Mouse (Mus musculus) A20 (cell line): ENCODE data around the gene Dctn3.
A peak's percentile ranks its signal among the peaks of the same experiment; 100 is the strongest.
"Not testable (repeated sequence)": the region's sequence is repeated elsewhere in the genome, so short reads cannot be mapped to it uniquely, and the experiment has no call there.

Experiments
- DNase-seq: peaks from one replicate; pipeline ENCODE4 v3.0.0-alpha.2; 2011; ENCODE audit warnings: low read depth, low spot score

Gene Dctn3

GRCm38 (mm10) chr4:41738256-41738603 is 15.3 kb upstream of the Dctn3 start:
- DNase-seq: peak; percentile 44

DNA sequence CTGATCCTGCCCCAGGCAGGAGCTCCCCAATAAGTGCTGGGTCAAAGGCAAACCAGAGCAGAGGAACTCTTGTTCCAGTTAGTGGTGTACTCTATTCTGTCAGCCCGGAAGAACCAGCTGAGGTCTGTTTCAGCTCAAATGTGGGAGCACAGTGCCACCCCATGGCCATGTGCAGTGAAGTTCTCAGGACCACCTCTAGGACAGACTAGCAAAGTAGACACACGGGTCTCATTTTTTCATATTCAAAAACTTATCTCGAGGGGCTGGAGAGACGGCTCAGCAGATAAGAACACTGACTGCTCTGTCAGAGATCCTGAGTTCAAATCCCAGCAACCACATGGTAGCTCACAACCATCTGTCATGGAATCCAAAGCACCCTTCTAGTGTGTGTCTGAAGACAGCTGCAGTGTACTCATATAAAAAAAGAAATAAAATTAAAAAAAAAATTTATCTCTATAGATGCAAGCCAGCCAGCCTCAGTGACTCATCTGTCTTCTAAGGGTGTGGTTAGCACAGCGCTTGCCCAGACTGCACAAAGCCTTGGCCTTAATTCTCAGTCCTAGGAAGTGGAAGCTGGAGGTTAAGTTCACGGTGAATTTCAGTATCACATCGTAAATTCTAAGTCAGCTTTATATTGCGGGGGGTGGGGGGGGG is 14.8 kb upstream of the Dctn3 start:
- DNase-seq: peak; percentile 79

- no peak for DNase-seq
Measured at GRCm38 (mm10) chr4:41731052-41731765, 8.2 kb upstream of the Dctn3 start, which contains the start of gene Arid3c. Gene Arid3c (minus strand): TSS chr4:41731142.

- DNase-seq: no peak
Measured at GRCm38 (mm10) chr4:41726826-41727621, 4.1 kb upstream of the Dctn3 start.

- DNase-seq: no peak
Measured at GRCm38 (mm10) chr4:41716834-41717233, 6.1 kb downstream of the Dctn3 start.

DNA sequence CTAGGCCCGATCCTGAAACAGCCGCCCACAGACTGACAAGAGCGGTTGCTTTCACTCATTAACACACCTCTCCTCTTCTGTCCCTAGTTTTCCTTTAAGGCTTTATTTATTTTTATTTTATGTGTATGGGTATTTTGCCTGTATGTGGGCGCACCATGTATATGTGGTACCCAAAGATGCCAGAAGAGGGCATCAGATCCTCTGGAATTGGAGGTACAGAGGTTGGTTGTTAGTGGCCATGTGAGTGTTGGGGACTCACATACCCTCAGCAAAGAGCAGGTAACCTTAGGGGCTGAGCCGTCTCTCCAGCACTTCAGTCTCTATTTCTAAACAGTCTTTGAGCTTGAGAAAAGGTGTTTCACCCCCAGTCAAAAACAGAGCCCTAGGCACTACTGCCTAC is 7.4 kb downstream of the Dctn3 start:
- peak; percentile 59 for DNase-seq

DNA sequence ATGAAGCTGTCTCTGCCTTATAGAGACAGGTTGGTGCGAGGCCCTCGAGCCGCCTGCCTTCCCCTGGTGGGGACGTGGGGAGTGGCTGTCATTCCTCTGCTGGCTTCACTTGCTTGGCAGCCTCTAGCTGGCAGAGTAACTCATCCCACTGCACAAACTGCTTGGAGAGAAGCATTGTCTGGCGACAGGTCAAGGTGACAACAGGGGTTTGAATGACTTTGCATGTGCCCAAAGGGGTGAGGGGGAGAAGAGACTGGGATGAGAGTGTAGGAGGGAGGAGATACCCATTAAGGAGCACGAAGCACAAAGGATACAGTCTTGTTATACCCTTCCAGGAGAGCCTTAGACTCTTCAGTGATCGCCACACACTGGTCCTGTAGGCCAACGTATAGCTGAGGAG is 7.9 kb downstream of the Dctn3 start:
- DNase-seq: no peak

DNA sequence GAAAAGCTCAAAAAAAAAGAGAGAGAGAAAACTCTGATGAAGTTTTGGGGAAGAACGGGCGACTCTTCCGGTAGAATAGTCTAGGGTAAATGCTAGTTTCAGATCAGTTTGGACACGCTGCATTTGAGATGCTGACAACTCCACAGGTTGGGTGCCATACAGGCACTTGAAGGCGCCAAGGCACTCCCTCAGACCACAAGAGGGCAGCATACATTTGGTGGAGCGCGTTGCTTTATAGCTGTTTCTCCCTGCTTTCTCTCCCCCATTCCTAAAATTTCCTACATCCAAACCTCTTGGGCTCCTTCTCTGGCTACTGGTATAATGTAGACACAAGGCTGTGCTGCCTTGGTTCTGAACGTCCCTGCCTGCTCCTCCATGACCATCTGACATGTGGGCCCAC is 8.7 kb downstream of the Dctn3 start:
- DNase-seq: peak; percentile 80

GRCm38 (mm10) chr4:41713197-41714067 is 9.5 kb downstream of the Dctn3 start, which contains the start of gene Rpp25l:
Gene Rpp25l (minus strand): TSS chr4:41713534.
- DNase-seq: peak; percentile 90

GRCm38 (mm10) chr4:41712421-41713196 is 10.4 kb downstream of the Dctn3 start:
- DNase-seq: peak; percentile 65

- no peak for DNase-seq
Measured at GRCm38 (mm10) chr4:41711705-41712375, 11.1 kb downstream of the Dctn3 start.

DNA sequence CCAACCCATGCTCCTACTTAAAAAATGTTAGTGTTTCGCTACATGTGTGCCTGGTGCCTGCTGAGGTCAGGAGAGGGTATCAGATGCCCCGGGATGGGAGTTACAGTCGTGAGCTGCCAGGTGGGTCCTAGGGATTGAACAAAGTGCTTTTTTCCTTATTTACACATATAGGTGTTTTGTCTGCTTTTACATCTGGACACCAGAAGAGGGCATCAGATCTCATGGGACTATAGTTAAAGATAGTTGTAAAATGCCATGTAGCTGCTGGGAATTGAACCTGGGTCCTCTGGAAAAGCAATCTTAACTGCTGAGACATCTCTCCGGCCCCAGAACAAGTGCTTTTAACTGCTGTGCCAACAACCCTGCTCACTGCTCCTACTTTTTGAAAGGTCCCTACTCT is 12.7 kb downstream of the Dctn3 start:
- DNase-seq: no peak

DNA sequence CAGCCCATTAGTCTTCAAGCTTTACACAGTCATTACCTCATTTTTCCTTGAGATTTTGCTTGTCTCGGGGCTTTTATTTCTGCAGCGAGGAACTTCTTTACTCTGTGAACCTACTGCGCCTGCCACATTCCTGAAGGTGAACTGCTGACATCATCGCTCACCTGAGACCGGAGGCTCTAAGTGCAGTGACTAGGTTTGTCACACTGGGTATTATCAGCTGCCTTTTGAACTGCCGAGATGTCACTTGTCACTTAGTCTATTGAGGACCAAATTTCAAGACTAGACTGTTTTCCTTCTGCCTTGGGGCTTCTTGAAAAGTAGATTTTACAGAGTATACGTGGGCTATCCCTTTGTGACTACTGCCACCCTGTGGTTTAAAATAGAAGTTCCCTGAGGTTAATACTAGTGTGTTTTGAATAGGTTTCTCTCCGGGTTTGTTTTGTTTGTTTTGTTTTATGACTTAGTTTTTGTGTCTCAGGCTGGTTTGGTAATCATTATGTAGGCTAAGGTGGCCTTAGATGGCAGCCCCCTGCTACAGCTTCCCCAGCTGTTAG is 14.7 kb downstream of the Dctn3 start:
- DNase-seq: peak; percentile 74

DNA sequence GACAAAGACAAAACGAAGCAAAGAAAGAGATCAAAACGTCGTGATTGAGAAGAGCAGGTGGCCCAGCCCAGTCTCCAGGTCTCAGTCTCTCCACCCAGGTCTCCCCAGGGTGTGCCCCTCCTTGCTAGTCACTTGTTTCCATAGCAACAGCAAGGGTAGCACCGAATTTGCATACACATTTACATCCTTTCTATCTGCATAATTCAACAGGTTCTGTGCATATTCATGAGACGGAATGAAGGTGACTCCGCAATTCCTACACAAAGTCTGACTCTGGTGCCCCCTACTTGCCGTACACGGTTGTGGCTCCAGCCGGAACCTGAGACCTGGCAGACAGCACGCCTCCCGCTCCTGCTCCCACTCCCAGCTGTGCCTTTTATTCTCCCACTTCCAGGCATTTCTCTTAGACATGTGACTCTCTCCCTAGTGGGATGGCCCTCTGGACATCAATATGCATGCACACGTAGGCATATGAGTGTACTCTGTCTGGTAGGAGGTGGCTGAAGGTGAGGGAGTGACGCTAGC is 15.9 kb downstream of the Dctn3 start:
- DNase-seq: peak; percentile 86

- DNase-seq: peak; percentile 32
Measured at GRCm38 (mm10) chr4:41705922-41706754, 16.8 kb downstream of the Dctn3 start.

GRCm38 (mm10) chr4:41704651-41705050 is 18.3 kb downstream of the Dctn3 start:
- DNase-seq: no peak

- DNase-seq: not testable (repeated sequence)
Measured at GRCm38 (mm10) chr4:41702226-41702625, 20.7 kb downstream of the Dctn3 start.

DNA sequence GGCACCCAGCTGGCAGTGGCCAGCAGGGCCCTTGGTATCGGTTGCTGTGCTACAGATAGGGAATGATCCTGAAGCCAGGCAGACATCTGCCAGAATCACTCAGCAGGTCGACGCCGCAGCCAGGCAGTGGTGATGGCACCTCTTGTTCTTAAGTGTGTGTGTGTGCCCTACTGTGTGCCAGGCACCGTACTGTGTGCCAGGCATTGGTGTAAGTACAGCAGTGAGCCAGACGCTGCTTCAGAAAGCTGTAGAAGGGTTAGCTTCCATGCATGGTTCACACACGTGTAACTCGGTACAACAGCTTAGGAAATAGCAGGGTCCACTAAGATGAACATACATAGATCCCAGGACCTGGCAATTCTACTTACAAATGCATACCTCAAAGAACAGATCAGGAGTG is 22.7 kb downstream of the Dctn3 start:
- not testable (repeated sequence) for DNase-seq

DNA sequence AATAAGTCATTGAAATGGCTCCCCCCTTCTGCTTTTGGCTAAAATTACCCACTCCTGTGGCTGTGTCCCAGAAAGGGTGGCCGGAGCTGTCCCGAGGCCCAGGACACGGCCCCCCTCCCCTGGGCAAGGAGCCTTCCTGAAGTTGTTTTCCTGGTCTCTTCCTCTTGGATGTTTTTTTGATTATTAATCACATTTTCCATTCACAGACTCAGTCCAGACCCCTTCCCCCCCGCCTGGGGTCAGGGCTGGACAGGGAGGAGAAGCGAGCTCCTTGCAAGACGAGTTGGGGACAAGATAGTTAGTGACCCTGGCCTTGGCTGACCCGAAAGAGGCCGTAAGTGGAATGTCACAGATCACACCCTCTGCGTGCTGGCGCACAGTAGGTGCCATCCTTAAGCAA is 23.2 kb downstream of the Dctn3 start, which contains the start of gene Il11ra1:
TSS of gene Il11ra1 (plus strand) at position 207 of the 400 bp plus-strand sequence.
- not testable (repeated sequence) for DNase-seq
